Mouse (Mus musculus): ENCODE measurements around the gene Exoc8.

DNA sequence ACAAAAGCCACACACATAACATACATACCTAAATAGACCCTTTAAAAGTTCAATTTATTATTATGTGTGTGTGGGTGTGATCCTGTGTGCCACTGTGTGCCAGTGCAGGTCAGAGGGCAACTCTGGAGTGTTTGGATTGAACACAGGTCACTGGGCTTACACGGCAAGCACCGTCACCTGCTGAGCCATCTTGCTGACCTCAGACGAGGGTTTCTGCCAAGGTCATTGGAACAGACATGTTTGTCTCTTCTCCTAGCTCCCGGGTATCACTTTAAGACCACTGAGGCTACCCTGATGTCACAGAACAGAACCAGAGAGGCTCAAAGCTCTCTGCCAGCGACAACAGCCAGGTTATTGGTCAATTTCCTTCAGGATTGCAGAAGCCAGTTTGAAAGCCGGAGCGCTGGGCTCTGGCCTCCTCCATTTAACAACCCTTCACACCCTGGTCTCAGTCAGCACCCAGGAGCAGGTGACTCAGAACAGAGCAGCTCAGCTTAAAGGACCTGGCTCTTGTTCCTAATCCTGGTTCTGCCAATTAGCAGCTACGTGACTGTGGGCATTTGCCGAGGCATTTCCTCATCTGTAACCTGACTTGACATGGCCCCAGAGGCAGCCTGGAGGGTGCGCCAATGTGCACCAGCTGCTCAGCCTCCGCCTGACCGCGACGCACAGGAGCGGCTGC, 26.6 kb upstream of the Exoc8 start:
- TF ChIP-seq CTCF (IDR thresholded peaks at IDR 0.05): no peak
- TF ChIP-seq EP300 (IDR thresholded peaks at IDR 0.05; ENCODE audit: insufficient read depth, low read depth, low read length): peak; percentile 96
